Mouse (Mus musculus) embryonic facial prominence, embryonic 15.5 days (tissue): Measurements from ENCODE around the gene Lcn8. TPM values are rescaled to one million over a fixed set of nuclear protein-coding genes. Genes with fewer than 3 reads are reported as not detected.
"Not testable (repeated sequence)": the region's sequence is repeated elsewhere in the genome, so short reads cannot be mapped to it uniquely, and the experiment has no call there.

Source experiments
- ATAC-seq: fragments of 200-750 bp; cut with Nextera tagmentation; 2 replicates; pipeline ENCODE4 v1.8.0; 2017; ENCODE audit warnings: low read depth, moderate TSS enrichment; ENCODE audit not compliant: insufficient number of reproducible peaks, low FRiP score, low TSS enrichment
- H3K27ac ChIP-seq: fragments of 300-500 bp; sonication (generic); replicated peaks from 2 replicates; pipeline ENCODE4 v1.5.1; 2015; ENCODE audit warnings: mild to moderate bottlenecking, inconsistent platforms
- H3K27me3 ChIP-seq: fragments of 300-500 bp; sonication (generic); 2 replicates; pipeline ENCODE4 v1.6.1; 2015; ENCODE audit warnings: inconsistent platforms
- H3K36me3 ChIP-seq: fragments of 300-500 bp; sonication (generic); 2 replicates; pipeline ENCODE4 v1.6.1; 2015; ENCODE audit warnings: mild to moderate bottlenecking, inconsistent platforms
- H3K4me1 ChIP-seq: fragments of 300-500 bp; sonication (generic); 2 replicates; pipeline ENCODE4 v1.6.1; 2015; ENCODE audit warnings: inconsistent platforms
- H3K4me2 ChIP-seq: fragments of 300-500 bp; sonication (generic); replicated peaks from 2 replicates; pipeline ENCODE4 v1.6.1; 2015; ENCODE audit warnings: mild to moderate bottlenecking, inconsistent platforms
- H3K4me3 ChIP-seq: fragments of 300-500 bp; sonication (generic); replicated peaks from 2 replicates; pipeline ENCODE4 v1.5.1; 2015; ENCODE audit warnings: mild to moderate bottlenecking, inconsistent platforms
- H3K9ac ChIP-seq: fragments of 300-500 bp; sonication (generic); 2 replicates; pipeline ENCODE4 v1.6.1; 2015; ENCODE audit warnings: inconsistent platforms
- H3K9me3 ChIP-seq: fragments of 300-500 bp; sonication (generic); replicated peaks from 2 replicates; pipeline ENCODE4 v1.6.1; 2016; ENCODE audit warnings: inconsistent platforms
- WGBS: fragments of 180-500 bp; shearing (Covaris S2); methylation state at CpG from one replicate; pipeline ENCODE4 v1.1.7; 2015; 5-methylcytosine and 5-hydroxymethylcytosine counted together
- polyA plus RNA-seq: library from polyadenylated mRNA; unstranded; fragments of >200 nt; fragmentation: Nextera tagmentation; extraction: Ambion mirVana; gene quantifications from 2 replicates; pipeline ENCODE4 v1.2.1, GENCODE M21; 2015

Gene Lcn8
- polyA plus RNA-seq, 1 experiment from 2014 or later, result not detected

DNA sequence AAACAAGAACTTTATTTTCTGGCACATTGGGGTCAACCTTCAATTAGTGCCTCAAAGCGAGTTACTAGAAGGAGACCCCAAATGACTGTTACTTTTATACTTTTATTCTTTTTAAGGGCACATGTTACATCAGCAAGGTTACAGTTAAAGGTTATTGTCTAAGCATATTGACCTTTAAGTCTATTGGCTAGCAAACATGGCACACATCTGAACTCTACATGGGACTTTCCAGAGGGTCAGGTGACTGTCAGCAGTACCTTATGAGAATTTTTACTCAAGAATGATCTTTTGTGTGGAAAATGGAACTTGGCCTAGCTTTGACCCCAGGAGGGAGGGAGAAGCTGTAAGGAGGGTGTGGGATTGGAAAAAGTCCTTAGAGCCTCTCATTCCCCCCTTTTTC, 13.6 kb downstream of the Lcn8 start:
- no peak overlapping the region for H3K9ac ChIP-seq
- H3K36me3 ChIP-seq, result no peaks in the 10 kb centered on the region
- ATAC-seq, result no peak
- H3K4me1 ChIP-seq, result no peaks in the 10 kb centered on the region
- no peak overlapping the region for H3K27ac ChIP-seq
- H3K27me3 ChIP-seq, result no peaks in the 10 kb centered on the region
- H3K4me3 ChIP-seq, result no peak overlapping the region
- no peaks in the 10 kb centered on the region for H3K9me3 ChIP-seq
- no peak overlapping the region for H3K4me2 ChIP-seq
- WGBS, result 62% methylated on average over 1 of the region's 1 CpGs

DNA sequence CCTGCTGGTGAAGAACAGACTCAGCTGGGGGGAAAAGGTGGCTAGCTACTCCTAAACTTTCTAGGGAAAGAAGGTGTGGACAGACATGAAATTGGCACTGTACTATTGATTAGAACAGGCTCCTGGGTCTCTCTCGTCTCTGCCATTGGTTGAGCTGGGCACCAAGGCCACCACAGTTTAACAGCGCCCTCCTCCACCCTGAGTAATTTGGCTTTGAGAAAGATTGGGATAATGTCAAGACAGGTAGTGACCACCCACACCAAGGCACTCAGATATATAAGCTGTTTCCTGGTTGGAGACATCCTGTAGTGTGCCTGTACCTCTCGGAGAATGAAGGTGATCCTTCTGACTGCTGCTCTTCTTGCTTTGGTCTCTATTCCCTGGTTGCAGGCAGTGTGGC, 23.6 kb downstream of the Lcn8 start, which contains the start of gene Lcn6:
Gene Lcn6 (plus strand): TSS at position 301 of the 400 bp plus-strand sequence.
- WGBS, result 93% methylated on average over 3 of the region's 3 CpGs
- H3K4me3 ChIP-seq, result no peak within 1 kb of the TSS
- H3K4me1 ChIP-seq, result no peaks in the 10 kb centered on the region
- H3K9me3 ChIP-seq, result no peaks in the 10 kb centered on the region
- ATAC-seq, result no peak
- H3K27ac ChIP-seq, result no peak within 1 kb of the TSS
- H3K27me3 ChIP-seq, result no peaks in the 10 kb centered on the region
- no peak within 1 kb of the TSS for H3K4me2 ChIP-seq
- no peak within 1 kb of the TSS for H3K9ac ChIP-seq
- H3K36me3 ChIP-seq, result no peaks in the 10 kb centered on the region

DNA sequence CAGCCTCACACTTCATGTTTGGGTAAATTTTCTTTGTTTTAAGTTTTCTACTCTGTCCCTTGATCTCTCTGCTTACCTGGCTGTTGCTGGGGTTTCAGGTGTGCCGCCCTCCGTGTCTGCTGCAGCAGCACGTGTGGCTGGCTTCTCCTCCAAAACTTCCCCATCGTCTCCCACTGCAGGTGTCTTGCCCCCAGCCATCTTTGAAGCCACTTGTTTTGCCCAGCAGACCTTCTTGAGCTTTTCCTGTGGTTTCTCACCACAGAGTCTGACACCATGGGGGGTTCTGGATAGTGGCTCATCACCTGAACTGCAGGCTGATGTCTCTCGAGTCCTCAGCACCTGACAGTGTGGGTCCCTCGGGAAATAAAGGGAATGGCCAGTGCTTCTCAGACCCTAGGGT, 26.6 kb downstream of the Lcn8 start:
- Histone ChIP-seq H3K9ac (no peak overlapping the region), H3K27me3 (no peaks in the 10 kb centered on the region), H3K4me3 (no peak overlapping the region), H3K9me3 (no peaks in the 10 kb centered on the region), H3K27ac (no peak overlapping the region), H3K36me3 (no peaks in the 10 kb centered on the region), H3K4me1 (no peaks in the 10 kb centered on the region), H3K4me2 (no peak overlapping the region)
- ATAC-seq, result no peak
- WGBS, result 74% methylated on average over 6 of the region's 6 CpGs

DNA sequence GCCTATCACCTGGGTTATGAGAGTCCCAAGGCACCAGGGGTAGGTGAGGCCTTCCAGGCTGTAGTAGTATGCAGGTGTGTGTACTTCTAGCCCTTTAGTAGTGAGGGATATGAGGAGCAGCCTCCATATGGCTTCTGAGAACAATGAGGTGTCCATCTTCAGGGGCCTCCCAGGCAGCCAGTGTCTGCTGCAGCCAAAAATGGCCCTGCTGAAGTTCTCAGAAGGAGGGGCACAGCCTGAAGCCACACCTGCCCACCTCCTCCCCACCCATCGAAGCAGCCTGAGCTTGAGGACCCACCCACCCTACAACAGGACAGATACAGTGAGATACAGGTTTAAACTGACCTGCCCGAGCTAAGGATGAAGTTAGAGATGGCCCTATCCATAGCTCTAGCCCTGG, 29.5 kb downstream of the Lcn8 start, which contains the start of gene Lcn10:
Gene Lcn10 (plus strand): TSS at position 301 of the 400 bp plus-strand sequence.
- H3K4me1 ChIP-seq, result no peaks in the 10 kb centered on the region
- no peak for ATAC-seq
- no peak within 1 kb of the TSS for H3K4me2 ChIP-seq
- no peak within 1 kb of the TSS for H3K4me3 ChIP-seq
- H3K9ac ChIP-seq, result no peak within 1 kb of the TSS
- no peaks in the 10 kb centered on the region for H3K9me3 ChIP-seq
- WGBS, result 75% methylated on average over 2 of the region's 2 CpGs
- H3K27me3 ChIP-seq, result no peaks in the 10 kb centered on the region
- H3K36me3 ChIP-seq, result no peaks in the 10 kb centered on the region
- H3K27ac ChIP-seq, result no peak within 1 kb of the TSS

DNA sequence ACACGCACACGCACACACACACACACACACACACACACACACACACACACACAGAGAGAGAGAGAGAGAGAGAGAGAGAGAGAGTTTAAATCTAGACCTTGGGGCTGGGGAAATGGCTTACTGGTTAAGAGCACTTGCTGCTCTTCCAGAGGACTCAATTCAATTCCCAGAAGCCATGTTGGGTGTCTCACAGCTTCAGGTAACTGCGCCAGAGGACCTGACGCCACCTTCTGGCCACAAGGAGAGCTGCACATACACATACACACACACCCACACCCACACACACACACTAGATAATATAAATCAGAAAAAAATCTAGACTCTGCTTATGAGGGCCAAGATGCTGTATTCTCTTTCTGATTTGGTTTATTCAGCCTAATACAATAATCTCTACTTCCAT, 34.0 kb downstream of the Lcn8 start:
- H3K9ac ChIP-seq, result no peak overlapping the region
- no peaks in the 10 kb centered on the region for H3K4me1 ChIP-seq
- no peak overlapping the region for H3K4me2 ChIP-seq
- WGBS, result 68% methylated on average over 4 of the region's 4 CpGs
- H3K27me3 ChIP-seq, result no peaks in the 10 kb centered on the region
- no peak overlapping the region for H3K4me3 ChIP-seq
- no peaks in the 10 kb centered on the region for H3K36me3 ChIP-seq
- H3K9me3 ChIP-seq, result no peaks in the 10 kb centered on the region
- ATAC-seq, result no peak
- H3K27ac ChIP-seq, result no peak overlapping the region

DNA sequence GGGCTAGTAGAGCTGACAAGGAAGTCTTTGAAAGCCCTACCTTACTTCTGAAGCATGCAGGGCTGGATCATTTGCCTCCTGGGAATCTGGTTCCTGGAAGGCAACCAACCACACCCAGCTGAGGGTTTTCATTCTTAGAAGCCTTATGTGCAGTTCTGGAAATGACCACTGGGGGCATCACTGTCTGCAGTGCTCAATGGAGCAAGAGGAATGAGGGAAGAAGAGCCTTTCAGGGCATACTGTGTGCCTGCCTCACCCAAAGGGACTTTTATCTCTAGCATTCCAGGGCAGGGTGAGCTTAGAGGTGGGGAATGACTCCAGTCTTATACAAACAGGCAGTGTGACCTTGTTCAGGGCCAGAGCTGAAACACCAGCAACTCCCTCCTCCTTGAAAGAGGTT, 41.7 kb downstream of the Lcn8 start:
- no peak overlapping the region for H3K4me2 ChIP-seq
- H3K4me3 ChIP-seq, result no peak overlapping the region
- H3K27ac ChIP-seq, result no peak overlapping the region
- no peak for ATAC-seq
- H3K36me3 ChIP-seq, result no peaks in the 10 kb centered on the region
- H3K9ac ChIP-seq, result no peak overlapping the region
- H3K9me3 ChIP-seq, result no peaks in the 10 kb centered on the region
- H3K4me1 ChIP-seq, result no peaks in the 10 kb centered on the region
- H3K27me3 ChIP-seq, result no peaks in the 10 kb centered on the region

DNA sequence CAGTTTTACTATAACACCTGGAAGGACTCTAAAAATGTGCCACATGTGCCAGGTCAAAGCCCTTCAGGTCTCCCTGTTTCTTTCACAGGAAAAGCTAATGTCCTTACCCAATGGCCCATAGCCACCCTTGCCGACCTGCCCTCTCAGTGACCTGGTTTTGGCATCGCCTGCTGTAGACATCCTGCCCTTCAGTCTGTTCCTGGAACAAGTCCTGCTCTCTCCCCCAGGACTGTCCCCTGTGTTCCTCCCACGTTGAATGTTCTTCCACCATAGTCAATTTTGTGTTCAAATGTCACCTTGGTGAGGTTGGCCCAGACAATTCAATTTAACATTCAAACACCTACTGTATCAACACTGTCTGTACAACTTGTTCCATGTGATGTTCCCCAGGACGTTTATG, 44.0 kb downstream of the Lcn8 start:
- ATAC-seq, result no peak
- 56% methylated on average over 4 of the region's 4 CpGs for WGBS
- Histone ChIP-seq H3K36me3 (no peaks in the 10 kb centered on the region), H3K4me1 (no peaks in the 10 kb centered on the region), H3K27me3 (no peaks in the 10 kb centered on the region), H3K4me3 (no peak overlapping the region), H3K27ac (no peak overlapping the region), H3K9ac (no peak overlapping the region), H3K4me2 (no peak overlapping the region), H3K9me3 (no peaks in the 10 kb centered on the region)

DNA sequence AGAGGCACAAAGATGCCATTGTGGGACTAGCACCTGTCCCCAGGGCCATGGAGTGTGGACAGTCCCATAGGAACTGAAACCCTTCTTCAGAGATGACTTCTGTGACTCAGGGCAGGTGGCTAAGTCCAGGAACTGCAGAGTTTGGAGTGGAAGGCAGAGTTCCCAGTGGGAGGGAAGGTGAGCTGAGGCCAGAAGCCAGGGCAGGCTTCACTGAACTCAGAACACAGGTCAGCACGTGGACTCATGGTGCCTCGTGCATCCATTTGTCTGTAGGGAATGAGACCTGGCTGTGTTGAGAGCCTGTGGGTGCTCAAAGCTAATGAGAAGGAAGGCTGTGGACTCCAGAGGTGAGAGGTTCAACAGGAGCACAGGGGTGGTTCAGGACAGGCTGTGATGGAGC, 45.8 kb downstream of the Lcn8 start:
- Histone ChIP-seq H3K4me2 (no peak overlapping the region), H3K27ac (no peak overlapping the region), H3K4me3 (no peak overlapping the region), H3K27me3 (no peaks in the 10 kb centered on the region), H3K9me3 (no peaks in the 10 kb centered on the region), H3K36me3 (no peaks in the 10 kb centered on the region), H3K4me1 (no peaks in the 10 kb centered on the region), H3K9ac (no peak overlapping the region)
- no peak for ATAC-seq
- WGBS, result 84% methylated on average over 2 of the region's 2 CpGs

DNA sequence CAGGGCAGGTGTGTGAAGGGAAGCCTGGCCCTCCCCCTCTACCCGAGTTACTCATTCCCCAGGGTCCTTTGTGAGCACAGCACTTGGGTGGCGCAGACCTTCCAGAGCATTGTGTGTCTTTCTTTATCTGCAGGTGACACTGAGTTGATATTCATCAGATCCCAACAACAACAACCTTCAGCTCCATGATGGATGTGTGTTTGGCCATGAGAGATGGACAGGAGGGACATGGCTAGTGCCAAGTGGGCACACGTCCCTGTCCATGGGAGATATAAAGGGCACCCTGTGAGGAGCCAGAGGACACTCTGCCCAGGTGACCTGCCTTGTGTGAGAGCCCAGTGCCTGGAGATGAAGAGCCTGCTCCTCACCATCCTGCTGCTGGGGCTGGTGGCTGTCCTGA, 46.8 kb downstream of the Lcn8 start, which contains the start of gene Obp2a:
Gene Obp2a (plus strand): TSS at position 301 of the 400 bp plus-strand sequence.
- not testable (repeated sequence) for H3K27me3 ChIP-seq, H3K9me3 ChIP-seq, H3K36me3 ChIP-seq, H3K4me1 ChIP-seq, H3K27ac ChIP-seq, H3K9ac ChIP-seq, H3K4me3 ChIP-seq, ATAC-seq, H3K4me2 ChIP-seq
- 80% methylated on average over 3 of the region's 3 CpGs for WGBS

DNA sequence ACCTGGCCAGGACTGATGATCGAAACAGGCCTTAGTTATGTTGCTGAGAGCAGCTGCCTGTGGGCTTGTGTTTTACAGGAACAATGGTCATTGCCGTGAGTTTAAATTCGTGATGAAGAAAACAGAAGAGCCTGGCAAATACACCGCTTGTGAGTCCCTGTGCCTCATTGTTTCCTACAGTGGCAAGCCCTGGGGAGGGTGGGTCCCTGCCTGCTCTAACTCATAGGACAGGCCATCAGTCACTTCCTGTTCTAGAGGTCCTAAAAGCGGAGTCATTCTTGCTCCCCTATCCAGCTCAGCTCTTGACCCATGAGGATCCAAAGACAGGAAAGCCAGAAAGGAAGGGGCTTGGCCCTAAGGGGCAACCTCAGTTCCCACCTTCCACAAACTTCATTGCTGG, 48.1 kb downstream of the Lcn8 start:
- ATAC-seq, result no peak
- no peak overlapping the region for H3K4me2 ChIP-seq
- H3K9ac ChIP-seq, result no peak overlapping the region
- no peaks in the 10 kb centered on the region for H3K36me3 ChIP-seq
- WGBS, result 74% methylated on average over 5 of the region's 5 CpGs
- H3K27me3 ChIP-seq, result no peaks in the 10 kb centered on the region
- H3K4me1 ChIP-seq, result no peaks in the 10 kb centered on the region
- no peak overlapping the region for H3K4me3 ChIP-seq
- no peaks in the 10 kb centered on the region for H3K9me3 ChIP-seq
- H3K27ac ChIP-seq, result no peak overlapping the region

DNA sequence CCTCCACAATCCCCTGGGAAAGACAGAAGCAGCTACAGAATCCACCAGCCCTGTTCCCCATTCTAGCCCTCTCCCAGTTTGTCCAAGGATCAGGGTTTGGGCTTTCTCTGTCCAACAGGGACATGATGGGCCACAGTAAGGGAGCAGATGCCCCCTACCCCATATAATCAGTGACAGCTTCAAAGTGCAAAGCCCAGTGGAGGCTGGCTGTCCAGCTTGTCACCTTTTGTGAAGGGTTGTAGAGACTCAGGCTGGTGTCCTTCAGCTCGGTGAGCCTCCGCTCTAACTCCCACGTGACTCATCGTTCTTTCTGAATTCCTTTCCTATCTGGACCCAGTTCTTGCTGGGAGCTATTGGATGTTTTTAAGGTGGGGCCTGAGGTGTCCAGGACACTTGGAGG, 50.8 kb downstream of the Lcn8 start:
- Histone ChIP-seq H3K27me3 (no peaks in the 10 kb centered on the region), H3K9me3 (no peaks in the 10 kb centered on the region), H3K4me2 (no peak overlapping the region), H3K9ac (no peak overlapping the region), H3K36me3 (no peaks in the 10 kb centered on the region), H3K4me3 (no peak overlapping the region), H3K4me1 (peaks cover 8% of the 10 kb centered on the region), H3K27ac (no peak overlapping the region)
- ATAC-seq, result no peak
- 84% methylated on average over 4 of the region's 4 CpGs for WGBS
